Mouse (Mus musculus) testis, adult 2 months (tissue): ENCODE measurements around the gene P2rx2.

Experiments used
- CTCF ChIP-seq: fragments of 200-500 bp; IDR thresholded peaks from 2 replicates; pipeline ENCODE4 v1.5.1; 2012; ENCODE audit warnings: low read depth, mild to moderate bottlenecking, inconsistent platforms, low read length, moderate library complexity; ENCODE audit not compliant: control insufficient read depth, insufficient read depth, insufficient replicate concordance
- POLR2A ChIP-seq: fragments of 200-500 bp; IDR thresholded peaks from 2 replicates; pipeline ENCODE4 v1.6.1; 2012; ENCODE audit warnings: low read depth, mild to moderate bottlenecking, inconsistent platforms, low read length, moderate library complexity; ENCODE audit not compliant: control insufficient read depth

DNA sequence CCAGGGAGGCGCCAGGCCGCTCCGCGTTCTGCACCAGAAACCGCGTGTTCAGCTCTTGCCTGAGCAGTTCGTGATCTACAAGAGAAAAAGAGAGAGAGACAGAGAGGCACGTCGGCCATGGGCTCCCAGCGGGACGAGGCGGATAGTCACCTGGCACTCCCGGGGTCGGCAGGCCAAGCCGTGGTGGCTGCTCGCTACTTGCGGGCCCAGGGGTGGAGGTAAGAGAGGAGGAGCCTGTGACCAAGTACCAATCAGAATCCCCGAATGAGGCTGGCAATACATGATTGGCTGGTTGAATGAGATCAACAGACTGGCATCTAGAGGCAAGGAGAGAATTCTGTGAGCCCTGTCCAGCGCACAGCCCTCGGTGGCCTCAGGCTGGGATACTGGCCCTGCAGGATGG lies 35.2 kb upstream of the P2rx2 start:
- TF ChIP-seq POLR2A (no peak), CTCF (no peak)
